Mouse (Mus musculus) embryonic facial prominence, embryonic 13.5 days (tissue): ENCODE results near the gene Commd1. TPM values are rescaled to one million over a fixed set of nuclear protein-coding genes. Genes with fewer than 3 reads are reported as not detected.

ENCODE experiments used
- ATAC-seq: fragments of 200-750 bp; cut with Nextera tagmentation; 2 replicates; pipeline ENCODE4 v1.8.0; 2017; ENCODE audit warnings: low read depth; ENCODE audit not compliant: insufficient number of reproducible peaks, insufficient read depth, low FRiP score, low TSS enrichment
- H3K27ac ChIP-seq: fragments of 300-500 bp; sonication (generic); 2 replicates; pipeline ENCODE4 v1.5.1; 2015; ENCODE audit warnings: moderate library complexity, mild to moderate bottlenecking, inconsistent platforms
- H3K27me3 ChIP-seq: fragments of 300-500 bp; sonication (generic); 2 replicates; pipeline ENCODE4 v1.6.1; 2015; ENCODE audit warnings: mild to moderate bottlenecking, inconsistent platforms
- H3K36me3 ChIP-seq: fragments of 300-500 bp; sonication (generic); 2 replicates; pipeline ENCODE4 v1.6.1; 2015; ENCODE audit warnings: mild to moderate bottlenecking, inconsistent platforms
- H3K4me1 ChIP-seq: fragments of 300-500 bp; sonication (generic); 2 replicates; pipeline ENCODE4 v1.6.1; 2015; ENCODE audit warnings: inconsistent platforms
- H3K4me2 ChIP-seq: fragments of 300-500 bp; sonication (generic); 2 replicates; pipeline ENCODE4 v1.6.1; 2015; ENCODE audit warnings: moderate library complexity, mild to moderate bottlenecking, inconsistent platforms
- H3K4me3 ChIP-seq: fragments of 300-500 bp; sonication (generic); 2 replicates; pipeline ENCODE4 v1.5.1; 2015; ENCODE audit warnings: mild to moderate bottlenecking, inconsistent platforms
- H3K9ac ChIP-seq: fragments of 300-500 bp; sonication (generic); 2 replicates; pipeline ENCODE4 v1.6.1; 2015; ENCODE audit warnings: mild to moderate bottlenecking, inconsistent platforms
- H3K9me3 ChIP-seq: fragments of 300-500 bp; sonication (generic); 2 replicates; pipeline ENCODE4 v1.6.1; 2016; ENCODE audit warnings: inconsistent platforms
- WGBS: fragments of 180-500 bp; shearing (Covaris S2); methylation state at CpG from one replicate; pipeline ENCODE4 v1.1.7; 2015; ENCODE audit warnings: mixed read lengths; 5-methylcytosine and 5-hydroxymethylcytosine counted together
- polyA plus RNA-seq: library from polyadenylated mRNA; unstranded; fragments of >200 nt; fragmentation: Nextera tagmentation; extraction: Ambion mirVana; gene quantifications from 2 replicates; pipeline ENCODE4 v1.2.1, GENCODE M21; 2015

Gene Commd1
- polyA plus RNA-seq, 1 experiment from 2014 or later, result 387 TPM

DNA sequence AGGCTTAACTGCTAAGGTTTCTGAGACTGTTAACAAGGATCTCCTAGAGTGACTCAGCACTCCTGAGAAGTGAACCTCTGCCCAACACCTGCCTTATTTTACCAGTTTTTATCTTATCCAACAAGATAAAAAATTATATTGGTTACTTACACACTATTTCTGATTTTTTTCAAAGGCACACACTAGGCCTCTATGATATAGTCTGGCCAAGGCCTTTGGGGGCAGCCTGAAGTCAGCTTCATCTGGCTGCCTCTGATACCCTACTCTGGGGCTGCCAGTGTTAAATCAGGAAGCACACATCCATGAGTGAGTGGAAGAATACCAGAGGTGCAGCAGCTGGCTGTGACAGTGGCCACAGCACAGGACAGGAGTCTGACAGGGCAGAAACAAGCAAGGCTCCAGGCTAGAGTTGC is 75.7 kb downstream of the Commd1 start:
- ATAC-seq, result no peak
- Histone ChIP-seq H3K36me3 (no peaks in the 10 kb centered on the region), H3K9ac (no peak overlapping the region), H3K9me3 (no peaks in the 10 kb centered on the region), H3K27me3 (no peaks in the 10 kb centered on the region), H3K4me3 (no peak overlapping the region), H3K4me2 (no peak overlapping the region), H3K4me1 (no peaks in the 10 kb centered on the region), H3K27ac (no peak overlapping the region)

DNA sequence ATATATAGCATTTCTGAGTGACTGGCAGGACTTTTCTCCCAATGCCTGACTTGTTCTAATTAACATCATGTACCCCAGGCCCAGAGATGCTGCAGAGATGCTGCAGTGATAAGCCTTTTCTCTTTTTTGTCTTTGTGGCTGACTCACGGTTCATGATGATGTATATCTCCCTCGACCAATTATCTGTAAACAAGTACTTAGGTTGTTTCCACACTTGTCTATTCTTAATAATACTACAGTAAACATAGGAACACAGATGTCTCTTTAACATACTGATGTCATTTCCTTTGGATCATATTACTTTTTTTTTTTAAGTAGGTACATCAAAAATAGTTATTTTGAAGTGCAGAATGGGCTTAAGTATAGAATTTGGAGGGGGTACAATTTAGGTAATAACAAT is 79.3 kb downstream of the Commd1 start:
- Histone ChIP-seq H3K27me3 (no peaks in the 10 kb centered on the region), H3K4me1 (no peaks in the 10 kb centered on the region), H3K9me3 (no peaks in the 10 kb centered on the region), H3K4me2 (no peak overlapping the region), H3K4me3 (no peak overlapping the region), H3K27ac (no peak overlapping the region), H3K9ac (no peak overlapping the region), H3K36me3 (peaks cover 15% of the 10 kb centered on the region; the same call in 1 of the 2 replicates)
- no peak for ATAC-seq
- 66% methylated on average over 2 of the region's 2 CpGs for WGBS

DNA sequence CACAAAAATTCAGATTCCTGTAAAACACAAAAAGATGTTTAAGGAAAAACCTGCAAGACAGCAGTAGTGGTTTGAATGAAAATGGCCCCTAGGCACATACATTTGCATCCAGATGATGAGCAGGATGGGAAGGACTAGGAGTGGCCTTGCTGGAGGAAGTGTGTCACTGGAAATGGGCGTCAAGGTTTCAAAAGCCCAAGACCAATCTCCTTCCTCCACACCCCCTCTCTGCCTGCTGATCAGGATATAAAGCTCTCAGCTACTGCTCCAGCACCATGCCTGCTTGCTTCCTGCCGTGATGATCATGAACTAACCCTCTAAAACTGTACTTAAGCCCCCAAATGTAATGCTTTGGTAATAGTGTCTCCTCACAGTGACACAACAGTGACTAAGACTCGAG is 82.1 kb downstream of the Commd1 start:
- H3K4me1 ChIP-seq, result no peaks in the 10 kb centered on the region
- no peaks in the 10 kb centered on the region for H3K27me3 ChIP-seq
- ATAC-seq, result no peak
- H3K4me3 ChIP-seq, result no peak overlapping the region
- no peak overlapping the region for H3K27ac ChIP-seq
- H3K4me2 ChIP-seq, result no peak overlapping the region
- H3K9me3 ChIP-seq, result no peaks in the 10 kb centered on the region
- H3K9ac ChIP-seq, result no peak overlapping the region
- H3K36me3 ChIP-seq, result peaks cover 15% of the 10 kb centered on the region; the same call in 1 of the 2 replicates
- WGBS, result 83% methylated on average over 3 of the region's 3 CpGs

DNA sequence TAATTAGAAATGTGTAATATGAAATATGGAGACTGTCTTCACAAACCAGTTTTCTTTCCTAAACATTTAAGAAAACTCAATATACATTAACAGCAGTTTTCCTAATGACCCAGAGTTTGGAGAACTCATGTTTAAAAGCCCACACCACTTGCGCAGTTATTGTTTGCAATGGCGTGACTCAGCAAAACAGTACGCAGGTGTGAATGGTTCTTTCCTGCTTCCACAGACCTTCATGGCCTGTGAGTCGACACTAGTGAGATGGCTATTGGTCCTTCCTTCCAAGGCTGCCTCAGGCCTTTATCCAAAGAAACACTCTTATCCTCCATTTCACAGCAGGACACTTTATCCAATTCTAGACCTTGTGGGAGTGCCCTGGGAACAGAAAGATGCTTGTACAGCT is 84.5 kb downstream of the Commd1 start:
- H3K9ac ChIP-seq, result no peak overlapping the region
- H3K27me3 ChIP-seq, result no peaks in the 10 kb centered on the region
- ATAC-seq, result no peak
- peaks cover 15% of the 10 kb centered on the region; the same call in 1 of the 2 replicates for H3K36me3 ChIP-seq
- H3K4me2 ChIP-seq, result no peak overlapping the region
- H3K27ac ChIP-seq, result no peak overlapping the region
- no peak overlapping the region for H3K4me3 ChIP-seq
- WGBS, result 88% methylated on average over 4 of the region's 4 CpGs
- no peaks in the 10 kb centered on the region for H3K4me1 ChIP-seq
- no peaks in the 10 kb centered on the region for H3K9me3 ChIP-seq

DNA sequence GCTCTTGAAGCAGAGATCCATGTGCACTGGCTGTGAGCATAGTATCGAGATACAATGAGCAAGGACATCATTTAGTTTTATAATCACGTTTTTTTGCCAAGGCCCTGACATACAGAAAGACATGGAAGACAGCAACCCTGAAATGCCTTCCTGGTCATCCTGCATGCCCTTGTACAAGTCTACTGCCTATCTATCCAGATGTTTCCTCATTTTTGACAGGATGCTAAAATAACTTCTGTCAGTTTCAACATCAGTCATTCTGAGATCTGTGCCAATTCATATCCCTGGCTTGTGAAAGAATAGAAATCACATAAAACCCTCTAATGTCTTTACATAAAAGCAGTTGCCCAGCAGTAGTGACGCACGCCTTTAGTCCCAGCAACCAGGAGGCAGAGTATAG is 85.1 kb downstream of the Commd1 start:
- H3K27me3 ChIP-seq, result no peaks in the 10 kb centered on the region
- no peak overlapping the region for H3K4me2 ChIP-seq
- no peak overlapping the region for H3K4me3 ChIP-seq
- peaks cover 15% of the 10 kb centered on the region; the same call in 1 of the 2 replicates for H3K36me3 ChIP-seq
- no peak overlapping the region for H3K27ac ChIP-seq
- WGBS, result 90% methylated on average over 4 of the region's 4 CpGs
- no peak for ATAC-seq
- H3K4me1 ChIP-seq, result no peaks in the 10 kb centered on the region
- H3K9me3 ChIP-seq, result no peaks in the 10 kb centered on the region
- H3K9ac ChIP-seq, result no peak overlapping the region

DNA sequence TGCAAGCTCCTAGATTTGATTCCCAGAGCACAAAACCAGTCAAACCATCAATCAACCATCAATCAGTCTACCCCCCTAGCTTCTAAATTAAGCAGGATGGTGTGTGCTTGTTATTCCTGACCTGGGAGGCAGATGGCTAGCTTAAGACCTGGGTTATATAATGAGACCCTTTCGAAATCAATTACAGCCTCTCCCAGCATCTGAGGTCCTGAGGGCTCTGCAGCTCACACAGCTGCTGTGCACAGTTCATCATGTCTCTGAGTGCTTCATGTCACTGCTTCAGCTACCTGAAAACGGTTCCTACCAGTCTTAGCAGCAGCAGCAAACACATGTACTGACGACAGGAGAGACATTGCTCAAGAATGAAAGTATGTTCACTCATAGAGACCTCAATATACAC is 89.1 kb downstream of the Commd1 start:
- Histone ChIP-seq H3K27me3 (no peaks in the 10 kb centered on the region), H3K4me1 (0 out of 2 replicates have a peak, but pooled peaks cover 3% of the 10 kb centered on the region), H3K4me2 (no peak overlapping the region), H3K9me3 (no peaks in the 10 kb centered on the region), H3K36me3 (peaks cover 2% of the 10 kb centered on the region; the same call in 1 of the 2 replicates), H3K27ac (no peak overlapping the region), H3K9ac (no peak overlapping the region), H3K4me3 (no peak overlapping the region)
- no peak for ATAC-seq
- 50% methylated on average over 3 of the region's 3 CpGs for WGBS

DNA sequence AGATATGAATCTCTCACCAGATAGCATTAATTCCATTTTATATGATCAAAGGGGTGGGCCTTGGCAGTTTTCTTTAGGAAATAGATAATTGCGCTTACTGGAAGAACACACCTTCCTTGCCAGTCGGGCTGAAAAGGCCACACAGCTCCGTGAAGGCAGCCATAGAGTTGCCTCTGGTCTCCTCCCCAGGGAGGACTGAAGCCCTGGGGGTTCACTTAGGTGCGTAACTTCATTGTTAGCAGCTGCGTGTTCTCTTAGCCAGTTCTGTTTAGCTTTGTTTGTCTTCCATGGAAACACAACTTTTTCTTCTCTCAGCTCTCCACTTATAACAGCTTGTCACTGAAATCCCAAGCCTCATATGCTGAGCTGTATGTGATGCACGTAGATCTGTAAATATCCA is 89.7 kb downstream of the Commd1 start:
- Histone ChIP-seq H3K27ac (no peak overlapping the region), H3K9ac (no peak overlapping the region), H3K36me3 (no peaks in the 10 kb centered on the region), H3K9me3 (no peaks in the 10 kb centered on the region), H3K4me3 (no peak overlapping the region), H3K4me2 (no peak overlapping the region), H3K4me1 (0 out of 2 replicates have a peak, but pooled peaks cover 3% of the 10 kb centered on the region), H3K27me3 (no peaks in the 10 kb centered on the region)
- 56% methylated on average over 6 of the region's 6 CpGs for WGBS
- no peak for ATAC-seq

DNA sequence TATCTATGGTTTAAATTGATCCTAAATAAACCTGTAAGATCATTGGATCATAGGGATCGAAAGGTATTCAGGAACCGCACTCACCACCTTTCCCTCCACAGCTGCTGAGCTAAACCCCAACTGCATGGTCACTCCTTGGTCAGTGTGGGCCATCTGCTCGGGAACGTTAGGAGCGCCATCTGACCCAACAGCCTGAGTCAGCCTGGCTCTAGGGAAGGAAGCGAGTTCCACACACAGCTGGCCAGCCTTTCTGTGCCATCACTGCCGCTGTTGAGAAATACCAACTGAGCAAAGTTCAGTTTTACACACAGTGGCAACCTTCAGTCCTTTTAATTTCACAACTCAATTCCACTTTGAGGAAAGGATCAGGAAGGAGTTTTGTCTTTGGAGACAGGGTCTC is 90.3 kb downstream of the Commd1 start:
- 0 out of 2 replicates have a peak, but pooled peaks cover 3% of the 10 kb centered on the region for H3K4me1 ChIP-seq
- no peak for ATAC-seq
- H3K27ac ChIP-seq, result no peak overlapping the region
- no peaks in the 10 kb centered on the region for H3K27me3 ChIP-seq
- no peak overlapping the region for H3K9ac ChIP-seq
- H3K4me3 ChIP-seq, result no peak overlapping the region
- H3K9me3 ChIP-seq, result no peaks in the 10 kb centered on the region
- no peaks in the 10 kb centered on the region for H3K36me3 ChIP-seq
- no peak overlapping the region for H3K4me2 ChIP-seq
- 90% methylated on average over 7 of the region's 7 CpGs for WGBS

DNA sequence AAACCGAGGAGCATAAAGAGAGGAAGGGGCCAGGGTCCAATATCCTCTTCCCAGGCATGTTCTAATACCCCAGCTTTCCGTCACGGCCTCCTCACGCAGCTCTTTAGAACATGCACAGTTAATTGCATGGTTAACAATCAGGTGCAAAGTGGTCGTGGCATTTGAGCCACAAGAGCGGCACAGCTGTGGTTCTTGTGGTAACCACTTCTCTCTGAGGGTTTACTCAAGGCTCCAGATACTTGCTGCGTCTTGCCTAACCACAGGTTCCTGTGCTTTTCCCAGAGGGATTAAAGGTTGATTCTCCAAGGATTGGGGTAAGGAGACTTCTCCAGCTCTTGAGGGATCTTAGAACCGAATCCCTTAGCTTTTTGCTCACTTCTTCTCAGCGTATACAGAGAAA is 90.9 kb downstream of the Commd1 start:
- H3K27me3 ChIP-seq, result no peaks in the 10 kb centered on the region
- no peak overlapping the region for H3K4me2 ChIP-seq
- 65% methylated on average over 9 of the region's 9 CpGs for WGBS
- no peaks in the 10 kb centered on the region for H3K9me3 ChIP-seq
- H3K9ac ChIP-seq, result no peak overlapping the region
- 0 out of 2 replicates have a peak, but pooled peaks cover 3% of the 10 kb centered on the region for H3K4me1 ChIP-seq
- no peaks in the 10 kb centered on the region for H3K36me3 ChIP-seq
- H3K27ac ChIP-seq, result no peak overlapping the region
- no peak overlapping the region for H3K4me3 ChIP-seq
- no peak for ATAC-seq

DNA sequence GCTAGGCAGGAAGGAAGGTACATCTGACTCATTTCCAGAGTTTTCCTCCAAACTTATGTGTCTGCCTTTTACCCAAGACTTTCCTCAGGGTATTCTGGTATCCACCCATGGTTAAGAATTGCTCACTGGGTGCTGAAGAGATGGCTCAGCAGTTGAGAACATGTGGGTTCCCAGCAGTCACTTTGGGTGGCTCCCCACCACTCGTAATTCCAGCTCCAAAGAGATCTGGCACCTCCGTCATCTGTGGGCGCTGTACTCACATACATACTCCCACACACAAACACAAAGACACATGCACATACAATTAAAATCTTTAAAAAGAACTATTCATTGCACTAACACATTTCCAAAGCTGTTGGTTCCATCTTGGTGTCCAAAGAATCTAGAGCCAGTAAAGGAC is 93.0 kb downstream of the Commd1 start:
- ATAC-seq, result no peak
- H3K36me3 ChIP-seq, result no peaks in the 10 kb centered on the region
- WGBS, result 91% methylated on average over 3 of the region's 3 CpGs
- no peak overlapping the region for H3K27ac ChIP-seq
- H3K9ac ChIP-seq, result no peak overlapping the region
- H3K4me2 ChIP-seq, result no peak overlapping the region
- H3K27me3 ChIP-seq, result no peaks in the 10 kb centered on the region
- H3K9me3 ChIP-seq, result no peaks in the 10 kb centered on the region
- H3K4me1 ChIP-seq, result 0 out of 2 replicates have a peak, but pooled peaks cover 3% of the 10 kb centered on the region
- H3K4me3 ChIP-seq, result no peak overlapping the region

DNA sequence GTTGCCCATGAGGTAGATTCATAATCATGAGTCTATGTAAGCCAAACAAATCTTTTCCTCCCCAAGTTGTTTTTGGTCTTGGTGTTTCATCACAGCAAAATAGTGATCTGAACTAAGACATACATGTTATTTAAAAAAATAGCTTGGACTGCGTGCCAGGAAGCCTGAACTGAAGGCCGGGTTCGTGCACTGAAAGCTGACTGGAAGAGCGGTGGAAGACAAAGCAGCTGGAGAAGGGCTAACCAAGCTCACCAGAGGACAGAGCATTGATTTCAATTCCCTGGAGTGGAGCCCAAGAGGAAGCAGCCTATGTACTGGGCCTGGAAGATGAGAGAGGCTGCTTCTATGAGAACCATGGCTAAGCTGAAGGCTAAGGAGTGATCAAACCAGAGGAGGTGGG is 95.2 kb downstream of the Commd1 start:
- Histone ChIP-seq H3K27me3 (no peaks in the 10 kb centered on the region), H3K9ac (no peak overlapping the region), H3K4me3 (no peak overlapping the region), H3K9me3 (no peaks in the 10 kb centered on the region), H3K4me2 (no peak overlapping the region), H3K36me3 (no peaks in the 10 kb centered on the region), H3K27ac (no peak overlapping the region), H3K4me1 (0 out of 2 replicates have a peak, but pooled peaks cover 3% of the 10 kb centered on the region)
- WGBS, result 91% methylated on average over 4 of the region's 4 CpGs
- ATAC-seq, result no peak

DNA sequence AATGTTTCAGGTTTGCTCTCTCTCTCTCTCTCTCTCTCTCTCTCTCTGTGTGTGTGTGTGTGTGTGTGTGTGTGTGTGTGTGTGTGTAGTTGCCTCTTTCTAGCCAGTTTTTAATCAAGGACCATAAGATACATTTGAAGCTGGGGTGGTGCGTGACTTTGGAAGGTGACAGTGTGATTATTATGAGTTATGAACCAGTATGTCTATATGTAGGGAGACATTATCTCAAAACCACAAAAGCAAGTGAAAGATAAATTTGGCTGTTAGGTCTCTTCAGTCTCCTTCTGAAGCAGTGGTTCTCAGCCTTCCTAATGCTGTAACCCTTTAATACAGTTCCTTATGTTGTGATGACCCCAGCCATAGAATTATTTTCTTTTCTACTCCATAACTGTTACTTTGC is 96.8 kb downstream of the Commd1 start:
- H3K4me2 ChIP-seq, result no peak overlapping the region
- H3K27ac ChIP-seq, result no peak overlapping the region
- no peaks in the 10 kb centered on the region for H3K4me1 ChIP-seq
- WGBS, result 97% methylated on average over 1 of the region's 1 CpGs
- H3K9me3 ChIP-seq, result no peaks in the 10 kb centered on the region
- no peaks in the 10 kb centered on the region for H3K27me3 ChIP-seq
- no peak for ATAC-seq
- no peaks in the 10 kb centered on the region for H3K36me3 ChIP-seq
- no peak overlapping the region for H3K4me3 ChIP-seq
- H3K9ac ChIP-seq, result no peak overlapping the region

DNA sequence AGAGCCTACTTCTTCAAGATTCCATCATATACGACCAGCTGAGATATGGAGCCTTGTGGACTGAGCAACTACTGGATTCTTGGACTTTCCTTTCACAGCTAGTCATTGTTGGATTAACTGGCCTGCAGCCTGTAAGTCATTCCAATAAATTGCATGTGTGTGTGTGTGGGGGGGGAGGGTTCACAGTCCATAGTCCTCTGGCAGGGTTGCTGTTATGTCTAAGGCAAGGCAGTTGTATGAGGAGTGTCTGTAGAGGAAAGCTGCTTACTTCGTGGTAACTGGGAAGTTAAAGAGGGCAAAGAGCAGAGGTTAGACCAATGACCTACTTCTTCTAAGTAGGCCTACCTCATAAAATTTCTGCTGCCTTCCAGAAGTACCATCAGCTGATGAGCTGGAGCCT is 98.5 kb downstream of the Commd1 start:
- no peak overlapping the region for H3K4me3 ChIP-seq
- H3K4me1 ChIP-seq, result no peaks in the 10 kb centered on the region
- no peak for ATAC-seq
- 84% methylated on average over 2 of the region's 2 CpGs for WGBS
- no peak overlapping the region for H3K27ac ChIP-seq
- no peak overlapping the region for H3K4me2 ChIP-seq
- H3K9ac ChIP-seq, result no peak overlapping the region
- no peaks in the 10 kb centered on the region for H3K36me3 ChIP-seq
- no peaks in the 10 kb centered on the region for H3K27me3 ChIP-seq
- no peaks in the 10 kb centered on the region for H3K9me3 ChIP-seq
